Mouse (Mus musculus) forebrain, embryonic 16.5 days (tissue): ENCODE data around the gene Mrpl38. TPM values are rescaled to one million over a fixed set of nuclear protein-coding genes. Genes with fewer than 3 reads are reported as not detected.

Source experiments
- ATAC-seq: fragments of 200-750 bp; cut with Nextera tagmentation; 2 replicates; pipeline ENCODE4 v1.8.0; 2017; ENCODE audit warnings: mild to moderate bottlenecking, moderate library complexity
- H3K27ac ChIP-seq: fragments of 300-500 bp; sonication (generic); 2 replicates; pipeline ENCODE4 v1.5.1; 2014; ENCODE audit warnings: low read length, control low read depth
- H3K27me3 ChIP-seq: fragments of 300-500 bp; sonication (generic); replicated peaks from 2 replicates; pipeline ENCODE4 v1.6.1; 2014; ENCODE audit warnings: low read length; ENCODE audit not compliant: control insufficient read depth, insufficient read depth
- H3K36me3 ChIP-seq: fragments of 300-500 bp; sonication (generic); 2 replicates; pipeline ENCODE4 v1.6.1; 2014; ENCODE audit not compliant: control insufficient read depth, insufficient read depth
- H3K4me1 ChIP-seq: fragments of 300-500 bp; sonication (generic); replicated peaks from 2 replicates; pipeline ENCODE4 v1.6.1; 2014; ENCODE audit warnings: low read length; ENCODE audit not compliant: control insufficient read depth, insufficient read depth
- H3K4me2 ChIP-seq: fragments of 300-500 bp; sonication (generic); 2 replicates; pipeline ENCODE4 v1.6.1; 2014; ENCODE audit warnings: mild to moderate bottlenecking, low read length, control low read depth
- H3K4me3 ChIP-seq: fragments of 300-500 bp; sonication (generic); replicated peaks from 2 replicates; pipeline ENCODE4 v1.5.1; 2014; ENCODE audit warnings: mild to moderate bottlenecking, low read length, control low read depth
- H3K9ac ChIP-seq: fragments of 300-500 bp; sonication (generic); replicated peaks from 2 replicates; pipeline ENCODE4 v1.6.1; 2014; ENCODE audit warnings: low read depth, low read length, control low read depth
- H3K9me3 ChIP-seq: fragments of 300-500 bp; sonication (generic); 2 replicates; pipeline ENCODE4 v1.6.1; 2016; ENCODE audit warnings: low read length; ENCODE audit not compliant: control insufficient read depth
- WGBS: fragments of 180-500 bp; shearing (Covaris S2); extraction: QIAGEN DNeasy Blood & Tissue Kit; methylation state at CpG from one replicate; pipeline ENCODE4 v1.1.7; 2014; 5-methylcytosine and 5-hydroxymethylcytosine counted together
- polyA plus RNA-seq: library from polyadenylated mRNA; unstranded; fragments of >200 nt; fragmentation: Nextera tagmentation; extraction: Ambion mirVana; gene quantifications from 2 replicates; pipeline ENCODE4 v1.2.1, GENCODE M21; 2015

Mrpl38 gene
- polyA plus RNA-seq, 1 experiment from 2014 or later: 75.2 TPM

DNA sequence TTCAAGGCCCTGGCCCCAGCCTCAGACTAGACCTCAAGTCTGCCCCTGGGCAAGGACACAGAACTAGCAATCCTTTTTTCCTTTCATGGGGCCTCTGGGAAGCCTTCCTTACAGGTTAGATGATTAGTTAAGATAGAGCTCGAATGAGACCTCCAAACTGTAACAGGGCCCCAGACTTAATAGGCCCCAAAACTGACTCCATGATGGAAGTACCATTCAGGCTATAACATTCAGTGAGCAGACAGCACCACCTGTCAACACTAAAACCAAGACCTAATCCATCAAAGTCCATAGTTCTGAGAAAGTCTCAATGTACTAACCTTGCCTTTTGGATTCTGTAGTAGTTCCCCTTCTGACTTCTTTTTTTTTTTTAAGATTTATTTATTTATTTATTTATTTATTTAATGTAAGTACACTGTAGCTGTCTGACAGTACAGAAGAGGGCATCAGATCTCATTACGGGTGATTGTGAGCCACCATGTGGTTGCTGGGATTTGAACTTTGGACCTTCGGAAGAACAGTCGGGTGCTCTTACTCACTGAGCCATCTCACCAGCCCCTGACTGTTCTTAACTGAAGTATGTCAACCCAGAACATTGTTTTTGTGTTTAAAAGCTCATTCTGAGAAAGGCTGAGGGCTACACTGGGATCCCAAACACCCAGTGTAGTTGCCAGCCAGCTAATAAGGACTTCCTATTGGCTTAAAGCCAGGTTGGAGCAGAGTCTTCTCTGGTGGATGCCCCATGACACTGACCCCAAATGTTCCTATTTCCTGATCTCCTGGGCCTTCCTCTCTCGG, 31.5 kb upstream of the Mrpl38 start:
- WGBS: 85% methylated on average over 5 of the region's 5 CpGs
- Histone ChIP-seq H3K27ac (no peak overlapping the region), H3K4me1 (peaks cover 17% of the 10 kb centered on the region), H3K9me3 (no peaks in the 10 kb centered on the region), H3K9ac (no peak overlapping the region), H3K4me2 (no peak overlapping the region), H3K4me3 (no peak overlapping the region), H3K36me3 (peaks cover 26% of the 10 kb centered on the region), H3K27me3 (no peaks in the 10 kb centered on the region)
- no peak for ATAC-seq

DNA sequence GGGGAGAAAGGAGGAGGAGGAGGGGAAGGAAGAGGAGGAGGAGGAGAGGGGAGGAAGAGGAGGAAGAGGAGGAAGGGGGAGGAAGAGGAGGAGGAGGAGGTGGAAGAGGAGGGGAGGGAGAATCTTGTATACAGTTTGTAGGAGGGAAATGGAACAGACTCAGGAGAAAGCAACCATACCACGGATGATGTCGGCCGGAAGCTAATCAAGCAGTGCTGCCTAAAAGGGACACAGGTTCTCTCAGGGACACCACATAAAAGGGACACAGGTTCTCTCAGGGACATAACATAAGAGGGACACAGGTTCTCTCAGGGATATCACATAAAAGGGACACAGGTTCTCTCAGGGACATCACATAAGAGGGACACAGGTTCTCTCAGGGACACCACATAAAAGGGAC, 30.5 kb upstream of the Mrpl38 start:
- 93% methylated on average over 3 of the region's 3 CpGs for WGBS
- no peaks in the 10 kb centered on the region for H3K27me3 ChIP-seq
- H3K36me3 ChIP-seq: peaks cover 25% of the 10 kb centered on the region
- no peak overlapping the region for H3K4me2 ChIP-seq
- H3K4me1 ChIP-seq: peaks cover 17% of the 10 kb centered on the region
- no peak overlapping the region for H3K27ac ChIP-seq
- no peak for ATAC-seq
- no peaks in the 10 kb centered on the region for H3K9me3 ChIP-seq
- no peak overlapping the region for H3K9ac ChIP-seq
- H3K4me3 ChIP-seq: no peak overlapping the region

DNA sequence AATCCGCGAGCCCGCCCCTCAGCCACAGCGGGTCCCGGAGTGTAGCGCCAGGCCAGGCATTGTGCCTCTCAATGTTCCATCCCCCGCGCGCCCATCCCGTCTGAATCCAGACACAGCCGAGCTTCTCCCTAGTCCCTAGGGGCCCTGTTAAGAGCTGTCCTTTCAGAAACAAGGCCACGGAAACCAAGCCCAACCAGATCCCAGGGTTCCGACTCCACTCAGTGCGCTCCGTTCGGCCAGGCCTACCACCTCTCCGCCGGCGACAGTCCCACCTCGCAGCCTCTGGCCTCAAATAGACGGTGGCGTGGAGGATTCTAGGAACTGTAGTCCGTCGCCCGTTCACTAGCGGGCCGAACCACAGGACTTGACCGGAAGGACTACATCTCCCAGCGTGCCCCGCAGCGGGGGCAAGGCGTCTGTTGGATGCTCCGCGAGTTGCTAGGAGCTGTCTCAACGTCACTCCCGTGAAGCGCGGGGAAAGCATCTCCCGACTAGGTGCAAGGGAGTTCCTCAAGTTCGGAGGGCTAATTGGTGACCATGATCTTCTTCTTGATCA, 29.3 kb upstream of the Mrpl38 start, which contains the start of gene Fbf1:
TSS of gene Fbf1 (minus strand) at position 283 of the 556 bp plus-strand sequence.
- WGBS: 0% methylated on average over 40 of the region's 40 CpGs
- H3K9ac ChIP-seq: peak within 1 kb of the TSS; percentile 91
- H3K27ac ChIP-seq: peak within 1 kb of the TSS; percentile 91
- H3K4me3 ChIP-seq: peak within 1 kb of the TSS; percentile 95
- no peaks in the 10 kb centered on the region for H3K9me3 ChIP-seq
- peak within 1 kb of the TSS; percentile 84 for H3K4me2 ChIP-seq
- peaks cover 18% of the 10 kb centered on the region for H3K36me3 ChIP-seq
- no peaks in the 10 kb centered on the region for H3K27me3 ChIP-seq
- peak; percentile 99 for ATAC-seq
- peaks cover 17% of the 10 kb centered on the region for H3K4me1 ChIP-seq

DNA sequence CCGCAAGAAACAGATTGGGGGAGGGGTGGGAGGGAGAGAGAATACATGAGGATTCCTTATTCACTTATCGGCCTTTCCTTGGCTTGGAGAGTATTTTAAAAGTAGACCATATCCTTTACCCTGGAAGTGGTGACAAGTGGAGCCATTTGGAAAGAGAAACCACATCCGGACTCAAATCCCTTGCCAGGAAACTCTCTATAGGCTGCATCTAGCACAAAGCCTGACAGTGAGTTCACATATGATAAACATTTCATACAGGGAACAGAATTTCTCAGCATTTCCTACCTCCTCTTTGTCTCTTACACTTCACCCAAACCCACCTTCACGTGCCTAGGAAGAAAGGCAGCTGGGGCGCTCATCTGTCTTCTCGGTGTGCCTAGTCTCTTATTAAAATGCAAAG, 28.6 kb upstream of the Mrpl38 start:
- H3K36me3 ChIP-seq: peaks cover 13% of the 10 kb centered on the region
- no peaks in the 10 kb centered on the region for H3K27me3 ChIP-seq
- peak overlapping the region; percentile 91 for H3K9ac ChIP-seq
- ATAC-seq: no peak
- H3K4me1 ChIP-seq: peaks cover 19% of the 10 kb centered on the region
- H3K4me3 ChIP-seq: peak overlapping the region; percentile 95
- 12% methylated on average over 6 of the region's 6 CpGs for WGBS
- no peaks in the 10 kb centered on the region for H3K9me3 ChIP-seq
- H3K4me2 ChIP-seq: peak overlapping the region; percentile 84
- H3K27ac ChIP-seq: peak overlapping the region; percentile 91

DNA sequence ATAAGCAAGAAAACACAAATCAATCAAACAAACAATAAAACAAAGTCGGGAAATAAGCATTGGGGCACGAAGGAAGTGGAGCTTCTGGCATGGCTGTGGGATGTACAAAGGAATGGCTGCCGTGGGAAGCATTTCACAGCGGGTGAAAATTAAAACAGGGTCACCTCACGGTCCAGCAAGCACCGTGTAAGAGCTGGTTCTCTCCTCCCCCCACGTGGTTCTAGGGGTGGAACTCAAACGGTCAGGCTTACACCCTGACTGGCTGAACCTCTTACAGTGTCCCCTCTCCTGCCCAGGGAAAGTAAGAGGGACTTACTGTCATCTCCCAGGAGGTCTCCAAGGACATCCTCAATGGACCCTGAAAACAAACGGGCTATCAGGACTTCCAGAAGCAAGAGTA, 24.3 kb upstream of the Mrpl38 start:
- peaks cover 10% of the 10 kb centered on the region for H3K36me3 ChIP-seq
- no peak overlapping the region for H3K4me2 ChIP-seq
- 34% methylated on average over 9 of the region's 9 CpGs for WGBS
- no peaks in the 10 kb centered on the region for H3K27me3 ChIP-seq
- ATAC-seq: no peak
- H3K27ac ChIP-seq: no peak overlapping the region
- no peaks in the 10 kb centered on the region for H3K9me3 ChIP-seq
- no peak overlapping the region for H3K9ac ChIP-seq
- H3K4me1 ChIP-seq: peaks cover 19% of the 10 kb centered on the region
- H3K4me3 ChIP-seq: no peak overlapping the region

DNA sequence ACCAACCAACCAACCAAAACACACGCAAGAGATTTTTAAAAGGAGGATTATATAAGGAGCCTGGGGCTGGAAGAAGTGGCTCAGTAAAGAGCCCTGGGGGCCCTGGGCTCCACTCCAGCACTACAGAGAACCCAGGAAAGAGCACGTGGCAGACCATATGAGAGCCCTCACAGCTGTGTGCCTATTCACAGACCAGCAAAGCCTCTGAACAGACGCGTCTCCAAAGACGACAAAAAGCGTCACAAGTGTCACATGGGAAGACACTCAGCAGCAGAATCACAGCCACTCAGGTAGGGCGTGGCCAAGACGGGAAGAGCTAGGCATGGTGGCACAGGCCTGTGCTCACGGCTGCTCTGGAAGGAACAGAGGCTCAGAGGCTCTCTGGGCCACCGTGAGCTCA, 23.5 kb upstream of the Mrpl38 start:
- peak; percentile 50; the same call in 1 of the 2 replicates for ATAC-seq
- no peak overlapping the region for H3K27ac ChIP-seq
- 63% methylated on average over 10 of the region's 10 CpGs for WGBS

DNA sequence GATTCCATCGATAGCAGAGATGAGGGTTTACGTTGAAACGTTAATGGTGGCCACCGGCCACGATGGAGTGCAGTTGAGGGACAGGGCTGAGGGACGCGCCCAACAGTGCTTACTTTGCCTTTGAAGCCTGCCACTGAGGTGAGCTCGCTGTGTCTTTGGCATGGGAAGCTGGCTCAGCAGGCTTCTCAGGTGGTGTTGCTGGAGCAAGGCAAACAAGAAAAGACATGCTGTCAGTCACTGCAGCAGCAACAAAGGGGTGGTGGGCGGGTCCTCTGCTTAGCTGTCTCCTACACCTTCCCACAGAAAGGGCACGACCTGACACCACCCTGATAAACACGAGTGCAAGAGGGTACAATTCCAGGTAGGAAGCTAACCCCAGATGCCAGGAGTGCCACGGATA, 22.6 kb upstream of the Mrpl38 start:
- no peak overlapping the region for H3K4me3 ChIP-seq
- no peaks in the 10 kb centered on the region for H3K9me3 ChIP-seq
- no peak overlapping the region for H3K4me2 ChIP-seq
- peaks cover 16% of the 10 kb centered on the region for H3K36me3 ChIP-seq
- WGBS: 73% methylated on average over 12 of the region's 12 CpGs
- peaks cover 9% of the 10 kb centered on the region for H3K4me1 ChIP-seq
- H3K27ac ChIP-seq: no peak overlapping the region
- no peaks in the 10 kb centered on the region for H3K27me3 ChIP-seq
- H3K9ac ChIP-seq: no peak overlapping the region
- ATAC-seq: no peak

More for the DNA sequence above, 23.5 kb upstream of the Mrpl38 start:
- H3K9ac ChIP-seq: no peak overlapping the region
- H3K4me2 ChIP-seq: no peak overlapping the region
- no peaks in the 10 kb centered on the region for H3K9me3 ChIP-seq
- no peaks in the 10 kb centered on the region for H3K27me3 ChIP-seq
- peaks cover 17% of the 10 kb centered on the region for H3K4me1 ChIP-seq
- H3K36me3 ChIP-seq: peaks cover 11% of the 10 kb centered on the region
- no peak overlapping the region for H3K4me3 ChIP-seq

DNA sequence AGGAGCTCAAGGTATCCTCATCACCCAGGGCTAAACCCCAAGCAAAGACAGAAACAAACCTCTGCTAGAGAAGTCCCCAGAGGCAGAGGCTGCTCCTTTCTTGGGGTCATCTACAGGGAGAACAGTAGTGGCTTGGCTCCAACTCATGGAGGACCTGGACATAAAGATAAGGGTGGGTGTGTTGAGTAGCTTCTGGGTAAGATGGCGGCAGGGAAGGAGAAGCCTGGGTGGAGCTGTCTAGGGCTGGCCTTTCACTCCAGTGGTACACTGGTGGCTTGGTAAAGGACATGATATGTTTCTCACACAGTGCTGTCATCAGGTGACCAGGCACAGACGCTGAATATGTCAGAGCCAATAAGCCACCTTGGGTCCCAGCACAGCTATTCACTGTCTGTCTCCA, 12.3 kb upstream of the Mrpl38 start:
- H3K36me3 ChIP-seq: peaks cover 49% of the 10 kb centered on the region
- H3K4me2 ChIP-seq: no peak overlapping the region
- WGBS: 98% methylated on average over 2 of the region's 2 CpGs
- H3K9me3 ChIP-seq: no peaks in the 10 kb centered on the region
- H3K27me3 ChIP-seq: no peaks in the 10 kb centered on the region
- H3K4me3 ChIP-seq: no peak overlapping the region
- H3K9ac ChIP-seq: no peak overlapping the region
- no peaks in the 10 kb centered on the region for H3K4me1 ChIP-seq
- ATAC-seq: no peak
- no peak overlapping the region for H3K27ac ChIP-seq

DNA sequence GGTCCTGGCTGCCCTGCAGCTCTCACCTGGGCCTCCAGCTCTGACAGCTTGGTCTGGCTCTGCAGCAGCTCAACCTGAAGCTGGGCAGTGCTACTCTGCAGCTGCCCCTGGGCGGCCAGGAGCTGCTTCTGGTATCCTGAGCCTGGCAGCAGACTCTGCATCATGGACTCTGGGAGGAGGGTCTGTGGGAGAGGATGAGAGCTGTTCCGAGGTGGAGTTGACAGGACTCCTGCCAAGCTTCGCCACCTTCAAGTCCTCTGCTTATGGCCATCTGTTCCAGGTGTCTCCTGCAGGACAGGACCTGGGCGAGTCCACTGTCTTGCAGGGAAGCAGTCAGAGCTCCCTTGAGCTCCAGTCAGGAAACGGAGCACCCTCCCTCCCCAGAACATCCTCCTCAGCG, 10.7 kb upstream of the Mrpl38 start:
- no peaks in the 10 kb centered on the region for H3K27me3 ChIP-seq
- H3K4me3 ChIP-seq: no peak overlapping the region
- H3K36me3 ChIP-seq: peaks cover 55% of the 10 kb centered on the region
- no peaks in the 10 kb centered on the region for H3K4me1 ChIP-seq
- ATAC-seq: no peak
- 87% methylated on average over 6 of the region's 6 CpGs for WGBS
- H3K9ac ChIP-seq: no peak overlapping the region
- no peak overlapping the region for H3K27ac ChIP-seq
- H3K9me3 ChIP-seq: no peaks in the 10 kb centered on the region
- H3K4me2 ChIP-seq: no peak overlapping the region
